Mouse (Mus musculus): ENCODE measurements at regions not wholly inside any gene's neighbourhood (a gene's known extent, or its start where the extent isn't known, plus 50 kb on each side); places are given as distances from the start of the nearest gene placed in this dataset.
A peak's percentile ranks its signal among the peaks of the same experiment; 100 is the strongest.

- no peaks in the 10 kb centered on the region for H3K9me3 ChIP-seq (ENCODE audit: control insufficient read depth, low read length)
- no peak overlapping the region for H3K4me2 ChIP-seq (ENCODE audit: low read depth, low read length)
- H3K9ac ChIP-seq (ENCODE audit: low read depth, low read length): no peak overlapping the region
- no peaks in the 10 kb centered on the region for H3K4me1 ChIP-seq (ENCODE audit: control insufficient read depth, insufficient read depth, low read length)
- H3K27me3 ChIP-seq (replicated peaks; ENCODE audit: control insufficient read depth, insufficient read depth, low read length): no peaks in the 10 kb centered on the region
- no peaks in the 10 kb centered on the region for H3K36me3 ChIP-seq (ENCODE audit: control insufficient read depth, insufficient read depth, low read length)
- H3K4me3 ChIP-seq (ENCODE audit: low read depth, low read length): no peak overlapping the region
- WGBS: 57% methylated on average over 2 of the region's 2 CpGs
- ATAC-seq (ENCODE audit: low read depth): no peak
- DNase-seq (ENCODE audit: low spot score): no peak
- H3K27ac ChIP-seq (replicated peaks; ENCODE audit: low read depth, low read length): no peak overlapping the region
These were observed 243.1 kb downstream of the Pdgfc start for GRCm38 (mm10) chr3:81279266-81279665.

- no peak overlapping the region for H3K4me2 ChIP-seq (ENCODE audit: low read depth, low read length)
- no peaks in the 10 kb centered on the region for H3K27me3 ChIP-seq (replicated peaks; ENCODE audit: control insufficient read depth, insufficient read depth, low read length)
- H3K4me1 ChIP-seq (ENCODE audit: control insufficient read depth, insufficient read depth, low read length): peaks cover 2% of the 10 kb centered on the region; the same call in 1 of the 2 replicates
- no peak overlapping the region for H3K4me3 ChIP-seq (ENCODE audit: low read depth, low read length)
- DNase-seq (ENCODE audit: low spot score) (no peak), ATAC-seq (ENCODE audit: low read depth) (no peak)
- H3K36me3 ChIP-seq (ENCODE audit: control insufficient read depth, insufficient read depth, low read length): no peaks in the 10 kb centered on the region
- no peaks in the 10 kb centered on the region for H3K9me3 ChIP-seq (ENCODE audit: control insufficient read depth, low read length)
- 88% methylated on average over 2 of the region's 2 CpGs for WGBS
- no peak overlapping the region for H3K27ac ChIP-seq (replicated peaks; ENCODE audit: low read depth, low read length)
- H3K9ac ChIP-seq (ENCODE audit: low read depth, low read length): no peak overlapping the region
These were observed 253.5 kb downstream of the Pdgfc start for GRCm38 (mm10) chr3:81289762-81290161.

GRCm38 (mm10) chr3:81292404-81292803 lies 256.2 kb downstream of the Pdgfc start:
- no peak overlapping the region for H3K9ac ChIP-seq (ENCODE audit: low read depth, low read length)
- H3K27ac ChIP-seq (replicated peaks; ENCODE audit: low read depth, low read length): no peak overlapping the region
- H3K4me1 ChIP-seq (ENCODE audit: control insufficient read depth, insufficient read depth, low read length): peaks cover 2% of the 10 kb centered on the region; the same call in 1 of the 2 replicates
- no peaks in the 10 kb centered on the region for H3K36me3 ChIP-seq (ENCODE audit: control insufficient read depth, insufficient read depth, low read length)
- ATAC-seq (ENCODE audit: low read depth): peak; percentile 57
- H3K4me2 ChIP-seq (ENCODE audit: low read depth, low read length): no peak overlapping the region
- no peaks in the 10 kb centered on the region for H3K9me3 ChIP-seq (ENCODE audit: control insufficient read depth, low read length)
- H3K27me3 ChIP-seq (replicated peaks; ENCODE audit: control insufficient read depth, insufficient read depth, low read length): no peaks in the 10 kb centered on the region
- DNase-seq (ENCODE audit: low spot score): peak; percentile 85
- 6% methylated on average over 2 of the region's 2 CpGs for WGBS
- H3K4me3 ChIP-seq (ENCODE audit: low read depth, low read length): no peak overlapping the region

- H3K27ac ChIP-seq (replicated peaks; ENCODE audit: low read depth, low read length): no peak overlapping the region; the same call in 1 of the 2 replicates
- H3K27me3 ChIP-seq (replicated peaks; ENCODE audit: control insufficient read depth, insufficient read depth, low read length): no peaks in the 10 kb centered on the region
- H3K9me3 ChIP-seq (ENCODE audit: control insufficient read depth, low read length): no peaks in the 10 kb centered on the region
- no peak for ATAC-seq (ENCODE audit: low read depth)
- no peaks in the 10 kb centered on the region for H3K36me3 ChIP-seq (ENCODE audit: control insufficient read depth, insufficient read depth, low read length)
- 74% methylated on average over 3 of the region's 3 CpGs for WGBS
- no peak for DNase-seq (ENCODE audit: low spot score)
- H3K4me2 ChIP-seq (ENCODE audit: low read depth, low read length): no peak overlapping the region
- H3K4me3 ChIP-seq (ENCODE audit: low read depth, low read length): no peak overlapping the region
- H3K4me1 ChIP-seq (ENCODE audit: control insufficient read depth, insufficient read depth, low read length): peaks cover 2% of the 10 kb centered on the region; the same call in 1 of the 2 replicates
- H3K9ac ChIP-seq (ENCODE audit: low read depth, low read length): no peak overlapping the region
These were observed 257.1 kb downstream of the Pdgfc start for GRCm38 (mm10) chr3:81293186-81293819.

GRCm38 (mm10) chr3:81304017-81304791 lies 268.0 kb downstream of the Pdgfc start:
- no peak overlapping the region for H3K27ac ChIP-seq (replicated peaks; ENCODE audit: low read depth, low read length)
- no peak overlapping the region for H3K4me3 ChIP-seq (ENCODE audit: low read depth, low read length)
- H3K9ac ChIP-seq (ENCODE audit: low read depth, low read length): no peak overlapping the region
- ATAC-seq (ENCODE audit: low read depth) (no peak), DNase-seq (ENCODE audit: low spot score) (peak; percentile 42)
- H3K4me1 ChIP-seq (ENCODE audit: control insufficient read depth, insufficient read depth, low read length): 0 out of 2 replicates have a peak, but pooled peaks cover 4% of the 10 kb centered on the region
- H3K27me3 ChIP-seq (replicated peaks; ENCODE audit: control insufficient read depth, insufficient read depth, low read length): no peaks in the 10 kb centered on the region
- H3K9me3 ChIP-seq (ENCODE audit: control insufficient read depth, low read length): no peaks in the 10 kb centered on the region
- H3K36me3 ChIP-seq (ENCODE audit: control insufficient read depth, insufficient read depth, low read length): no peaks in the 10 kb centered on the region
- no peak overlapping the region for H3K4me2 ChIP-seq (ENCODE audit: low read depth, low read length)
- 80% methylated on average over 5 of the region's 5 CpGs for WGBS

- H3K9ac ChIP-seq (ENCODE audit: low read depth, low read length): no peak overlapping the region
- no peaks in the 10 kb centered on the region for H3K36me3 ChIP-seq (ENCODE audit: control insufficient read depth, insufficient read depth, low read length)
- no peak overlapping the region for H3K4me2 ChIP-seq (ENCODE audit: low read depth, low read length)
- no peaks in the 10 kb centered on the region for H3K27me3 ChIP-seq (replicated peaks; ENCODE audit: control insufficient read depth, insufficient read depth, low read length)
- no peak overlapping the region for H3K4me3 ChIP-seq (ENCODE audit: low read depth, low read length)
- WGBS: 69% methylated on average over 10 of the region's 10 CpGs
- H3K27ac ChIP-seq (replicated peaks; ENCODE audit: low read depth, low read length): no peak overlapping the region
- H3K4me1 ChIP-seq (ENCODE audit: control insufficient read depth, insufficient read depth, low read length): 0 out of 2 replicates have a peak, but pooled peaks cover 4% of the 10 kb centered on the region
- ATAC-seq (ENCODE audit: low read depth) (no peak), DNase-seq (ENCODE audit: low spot score) (no peak)
- H3K9me3 ChIP-seq (ENCODE audit: control insufficient read depth, low read length): no peaks in the 10 kb centered on the region
These were observed 269.4 kb downstream of the Pdgfc start for GRCm38 (mm10) chr3:81305412-81306165.

- no peak overlapping the region for H3K9ac ChIP-seq (ENCODE audit: low read depth, low read length)
- 53% methylated on average over 3 of the region's 3 CpGs for WGBS
- no peak overlapping the region for H3K4me2 ChIP-seq (ENCODE audit: low read depth, low read length)
- 0 out of 2 replicates have a peak, but pooled peaks cover 6% of the 10 kb centered on the region for H3K4me1 ChIP-seq (ENCODE audit: control insufficient read depth, insufficient read depth, low read length)
- ATAC-seq (ENCODE audit: low read depth): no peak
- H3K36me3 ChIP-seq (ENCODE audit: control insufficient read depth, insufficient read depth, low read length): no peaks in the 10 kb centered on the region
- no peak overlapping the region for H3K27ac ChIP-seq (replicated peaks; ENCODE audit: low read depth, low read length)
- H3K9me3 ChIP-seq (ENCODE audit: control insufficient read depth, low read length): no peaks in the 10 kb centered on the region
- H3K27me3 ChIP-seq (replicated peaks; ENCODE audit: control insufficient read depth, insufficient read depth, low read length): no peaks in the 10 kb centered on the region
- H3K4me3 ChIP-seq (ENCODE audit: low read depth, low read length): no peak overlapping the region
- no peak for DNase-seq (ENCODE audit: low spot score)
These were observed 290.6 kb downstream of the Pdgfc start for GRCm38 (mm10) chr3:81326866-81327265.

GRCm38 (mm10) chr3:81351739-81352138 lies 315.5 kb downstream of the Pdgfc start:
- Histone ChIP-seq H3K27ac (replicated peaks; ENCODE audit: low read depth, low read length) (no peak overlapping the region), H3K4me3 (ENCODE audit: low read depth, low read length) (no peak overlapping the region), H3K4me1 (ENCODE audit: control insufficient read depth, insufficient read depth, low read length) (no peaks in the 10 kb centered on the region), H3K27me3 (replicated peaks; ENCODE audit: control insufficient read depth, insufficient read depth, low read length) (no peaks in the 10 kb centered on the region), H3K9ac (ENCODE audit: low read depth, low read length) (no peak overlapping the region), H3K9me3 (ENCODE audit: control insufficient read depth, low read length) (no peaks in the 10 kb centered on the region), H3K36me3 (ENCODE audit: control insufficient read depth, insufficient read depth, low read length) (no peaks in the 10 kb centered on the region), H3K4me2 (ENCODE audit: low read depth, low read length) (no peak overlapping the region)
- 91% methylated on average over 15 of the region's 15 CpGs for WGBS
- DNase-seq (ENCODE audit: low spot score): no peak
- no peak for ATAC-seq (ENCODE audit: low read depth)
